Mouse (Mus musculus) A20 (cell line): ENCODE results near the gene Lipo1.
"Not testable (repeated sequence)": the region's sequence is repeated elsewhere in the genome, so short reads cannot be mapped to it uniquely, and the experiment has no call there.

Source experiments
- DNase-seq: peaks from one replicate; pipeline ENCODE4 v3.0.0-alpha.2; 2011; ENCODE audit warnings: low read depth, low spot score

The Lipo1 gene

GRCm38 (mm10) chr19:33787359-33787758 lies at the start of gene Lipo1:
Gene Lipo1 (minus strand): TSS chr19:33787459.
- not testable (repeated sequence) for DNase-seq

DNA sequence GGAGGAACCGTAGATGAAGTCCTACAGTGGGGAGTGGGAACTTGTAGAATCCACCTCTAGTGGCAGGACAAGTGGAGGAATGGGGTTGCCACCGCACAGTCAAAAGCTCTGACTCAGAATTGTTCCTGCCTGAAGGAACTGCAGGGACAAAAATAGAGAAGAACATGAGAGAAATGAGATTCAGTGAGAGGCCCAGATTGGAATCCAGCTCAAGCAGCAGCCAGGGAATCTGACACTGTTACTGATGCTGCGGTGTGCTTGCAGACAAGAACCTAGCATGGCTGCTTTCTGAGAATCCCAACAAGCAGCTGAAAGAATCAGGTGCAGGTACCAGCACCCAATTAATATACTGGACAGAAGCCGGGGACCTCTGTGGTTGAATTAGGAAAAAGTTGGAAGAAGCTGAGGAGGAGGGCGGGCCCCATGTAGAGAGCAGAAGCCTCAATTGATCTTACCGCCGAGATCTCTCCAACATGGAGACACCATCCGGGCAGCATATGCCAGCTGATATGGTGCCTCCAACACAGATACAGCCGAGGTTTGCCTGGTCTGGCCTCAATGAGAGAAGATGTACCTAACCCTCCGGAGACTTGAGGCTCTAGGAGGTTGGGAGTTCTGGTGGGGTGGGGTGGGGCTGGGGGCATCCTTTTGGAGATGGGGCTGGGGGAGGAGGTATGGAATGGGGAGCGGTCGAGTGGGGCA lies 532 bp downstream of the Lipo1 start:
- no peak for DNase-seq

DNA sequence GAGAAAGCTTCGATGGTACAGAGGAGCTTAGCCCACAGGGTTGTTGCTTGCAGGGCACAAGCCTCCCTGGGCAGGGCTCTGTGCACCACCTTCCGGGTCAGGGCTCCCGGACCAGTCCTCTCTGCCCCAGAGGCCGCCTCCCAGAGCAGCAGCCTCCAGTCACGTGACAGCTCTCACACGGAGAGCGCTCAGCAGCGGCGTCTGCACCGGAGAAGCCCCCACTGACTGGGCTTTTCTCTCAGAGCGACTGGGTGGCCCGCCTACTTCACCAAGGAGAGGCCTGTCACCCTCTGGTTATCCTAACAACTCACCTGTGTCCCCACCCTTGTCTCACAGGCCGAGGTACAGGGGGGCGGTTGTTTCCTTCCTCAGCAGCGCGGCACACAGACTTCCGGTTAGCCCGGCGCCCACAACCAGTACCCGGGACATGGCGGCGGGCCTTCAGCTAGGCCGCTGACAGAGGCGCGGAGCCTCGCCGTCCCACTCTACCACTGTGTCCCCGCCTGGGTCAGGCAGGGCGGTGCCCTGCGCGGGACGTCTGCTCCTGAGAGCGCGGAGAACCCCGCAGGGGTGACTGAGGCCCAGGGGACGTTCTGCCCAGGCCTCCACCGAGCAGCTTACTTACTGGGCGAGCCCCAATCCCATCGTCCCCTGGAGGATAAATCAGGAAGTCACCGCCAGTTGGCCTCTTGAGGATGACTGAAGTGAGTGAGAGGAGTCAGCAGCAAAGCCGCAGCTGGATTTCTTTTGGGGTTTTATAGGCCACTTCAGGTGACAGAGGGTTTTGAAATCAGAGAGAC lies 25.8 kb downstream of the Lipo1 start, which contains the start of gene Lipo3:
Lipo3 (minus strand) TSS at position 665 of the 800 bp plus-strand sequence.
- not testable (repeated sequence) for DNase-seq

DNA sequence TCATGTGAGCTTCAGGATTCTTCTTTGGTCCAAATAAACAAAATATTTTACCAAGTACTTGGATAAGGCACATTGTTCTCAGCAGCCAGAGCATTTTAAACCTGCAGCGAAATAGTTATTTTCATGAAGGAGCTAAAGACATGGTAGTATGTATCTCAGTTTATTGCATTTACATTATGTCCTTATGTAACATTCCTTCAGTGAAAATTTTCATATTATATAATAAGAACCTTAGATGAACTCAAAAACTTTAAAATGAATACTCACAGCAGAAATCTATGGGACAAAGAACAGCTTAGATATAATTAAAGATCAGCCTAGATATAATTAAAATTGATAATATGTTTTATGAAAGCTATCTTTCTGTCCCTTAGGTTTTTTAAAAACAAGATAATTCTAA lies 36.0 kb downstream of the Lipo1 start, which contains the start of gene Lipo2:
Lipo2 (minus strand) TSS at position 101 of the 400 bp plus-strand sequence.
- not testable (repeated sequence) for DNase-seq
